Mouse (Mus musculus): ENCODE data around the gene Crybb1.

Gene Crybb1

DNA sequence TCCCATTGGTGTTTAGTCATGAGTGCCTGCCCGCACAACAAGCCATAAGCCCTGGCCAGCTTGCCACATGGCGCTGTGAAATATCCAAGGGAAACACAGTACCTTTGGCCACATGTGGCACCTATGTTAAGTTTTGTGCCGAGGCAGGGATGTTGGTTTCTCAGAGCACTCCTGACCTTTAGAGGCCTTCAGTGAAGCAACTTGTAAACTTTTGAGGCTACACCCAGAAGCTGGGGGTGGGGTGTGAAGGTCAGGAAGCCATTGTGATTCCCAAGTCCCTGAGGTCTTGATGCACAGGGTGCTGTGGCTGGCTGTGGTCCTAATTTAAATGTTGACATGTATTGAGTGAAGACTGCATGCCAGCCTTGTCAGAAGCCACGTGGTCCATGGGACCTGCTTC is 43.8 kb downstream of the Crybb1 start:
- no peaks in the 10 kb centered on the region for H3K9me3 ChIP-seq (ENCODE audit: low read length)
- H3K4me3 ChIP-seq (replicated peaks; ENCODE audit: low read length) = 0 out of 2 replicates have a peak overlapping the region, but pooled peaks have one; percentile 17
- H3K27me3 ChIP-seq (ENCODE audit: insufficient read depth, low read length) = no peaks in the 10 kb centered on the region
- H3K4me1 ChIP-seq (replicated peaks; ENCODE audit: low read depth, low read length) = peaks cover 90% of the 10 kb centered on the region
- H3K36me3 ChIP-seq (ENCODE audit: insufficient read depth, low read length) = peaks cover 30% of the 10 kb centered on the region
- TF ChIP-seq POU5F1 (IDR thresholded peaks at IDR 0.05; ENCODE audit: borderline replicate concordance, low read length) = no peak
- TF ChIP-seq CTCF (conservative IDR thresholded peaks at IDR 0.05; ENCODE audit: low read length) = no peak
- TF ChIP-seq NANOG (IDR thresholded peaks at IDR 0.05; ENCODE audit: borderline replicate concordance, low read length) = no peak

GRCm38 (mm10) chr5:112300112-112300511 is 44.5 kb downstream of the Crybb1 start:
- Histone ChIP-seq H3K4me3 (replicated peaks; ENCODE audit: low read length) (no peak overlapping the region), H3K36me3 (ENCODE audit: insufficient read depth, low read length) (peaks cover 37% of the 10 kb centered on the region), H3K4me1 (replicated peaks; ENCODE audit: low read depth, low read length) (peaks cover 90% of the 10 kb centered on the region), H3K9me3 (ENCODE audit: low read length) (no peaks in the 10 kb centered on the region), H3K27me3 (ENCODE audit: insufficient read depth, low read length) (no peaks in the 10 kb centered on the region)
- TF ChIP-seq CTCF (conservative IDR thresholded peaks at IDR 0.05; ENCODE audit: low read length) = no peak
- TF ChIP-seq NANOG (IDR thresholded peaks at IDR 0.05; ENCODE audit: borderline replicate concordance, low read length) = no peak
- no peak for TF ChIP-seq POU5F1 (IDR thresholded peaks at IDR 0.05; ENCODE audit: borderline replicate concordance, low read length)

- Histone ChIP-seq H3K4me1 (replicated peaks; ENCODE audit: low read depth, low read length) (peaks cover 90% of the 10 kb centered on the region), H3K27me3 (ENCODE audit: insufficient read depth, low read length) (no peaks in the 10 kb centered on the region), H3K9me3 (ENCODE audit: low read length) (no peaks in the 10 kb centered on the region), H3K36me3 (ENCODE audit: insufficient read depth, low read length) (peaks cover 43% of the 10 kb centered on the region), H3K4me3 (replicated peaks; ENCODE audit: low read length) (no peak overlapping the region)
- no peak for TF ChIP-seq NANOG (IDR thresholded peaks at IDR 0.05; ENCODE audit: borderline replicate concordance, low read length)
- no peak for TF ChIP-seq POU5F1 (IDR thresholded peaks at IDR 0.05; ENCODE audit: borderline replicate concordance, low read length)
- no peak for TF ChIP-seq CTCF (conservative IDR thresholded peaks at IDR 0.05; ENCODE audit: low read length)
Observed at GRCm38 (mm10) chr5:112300721-112301308, 45.2 kb downstream of the Crybb1 start.

GRCm38 (mm10) chr5:112301694-112302093 is 46.1 kb downstream of the Crybb1 start:
- no peaks in the 10 kb centered on the region for H3K27me3 ChIP-seq (ENCODE audit: insufficient read depth, low read length)
- H3K4me1 ChIP-seq (replicated peaks; ENCODE audit: low read depth, low read length) = peaks cover 91% of the 10 kb centered on the region
- no peak overlapping the region for H3K4me3 ChIP-seq (replicated peaks; ENCODE audit: low read length)
- TF ChIP-seq POU5F1 (IDR thresholded peaks at IDR 0.05; ENCODE audit: borderline replicate concordance, low read length) (no peak), NANOG (IDR thresholded peaks at IDR 0.05; ENCODE audit: borderline replicate concordance, low read length) (no peak), CTCF (conservative IDR thresholded peaks at IDR 0.05; ENCODE audit: low read length) (no peak)
- peaks cover 50% of the 10 kb centered on the region for H3K36me3 ChIP-seq (ENCODE audit: insufficient read depth, low read length)
- no peaks in the 10 kb centered on the region for H3K9me3 ChIP-seq (ENCODE audit: low read length)

DNA sequence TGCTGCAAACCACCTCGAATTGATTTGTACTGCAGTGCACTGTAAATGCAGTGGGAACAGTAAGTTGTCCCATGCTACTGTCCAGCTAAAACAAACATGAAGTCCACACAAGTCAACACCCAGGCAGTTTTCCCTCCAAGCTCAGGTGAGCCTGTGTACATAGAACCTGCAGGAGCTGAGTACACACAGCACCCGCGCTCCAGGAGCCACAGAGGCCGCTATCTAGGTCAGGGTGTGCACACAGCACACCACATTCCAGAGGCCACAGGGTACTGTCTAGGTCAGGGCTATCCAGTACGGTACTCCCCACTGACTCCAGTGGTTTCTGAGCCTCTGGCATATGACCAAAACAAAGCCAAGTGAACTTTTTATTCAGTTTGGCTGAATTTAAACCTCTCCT is 46.7 kb downstream of the Crybb1 start:
- no peak overlapping the region for H3K4me3 ChIP-seq (replicated peaks; ENCODE audit: low read length)
- no peaks in the 10 kb centered on the region for H3K9me3 ChIP-seq (ENCODE audit: low read length)
- H3K27me3 ChIP-seq (ENCODE audit: insufficient read depth, low read length) = no peaks in the 10 kb centered on the region
- peaks cover 91% of the 10 kb centered on the region for H3K4me1 ChIP-seq (replicated peaks; ENCODE audit: low read depth, low read length)
- TF ChIP-seq CTCF (conservative IDR thresholded peaks at IDR 0.05; ENCODE audit: low read length) (no peak), POU5F1 (IDR thresholded peaks at IDR 0.05; ENCODE audit: borderline replicate concordance, low read length) (no peak), NANOG (IDR thresholded peaks at IDR 0.05; ENCODE audit: borderline replicate concordance, low read length) (no peak)
- H3K36me3 ChIP-seq (ENCODE audit: insufficient read depth, low read length) = peaks cover 46% of the 10 kb centered on the region

GRCm38 (mm10) chr5:112305842-112306241 is 50.2 kb downstream of the Crybb1 start:
- Histone ChIP-seq H3K9me3 (ENCODE audit: low read length) (no peaks in the 10 kb centered on the region), H3K27me3 (ENCODE audit: insufficient read depth, low read length) (no peaks in the 10 kb centered on the region), H3K4me1 (replicated peaks; ENCODE audit: low read depth, low read length) (peaks cover 75% of the 10 kb centered on the region), H3K4me3 (replicated peaks; ENCODE audit: low read length) (no peak overlapping the region), H3K36me3 (ENCODE audit: insufficient read depth, low read length) (peaks cover 70% of the 10 kb centered on the region)
- no peak for TF ChIP-seq POU5F1 (IDR thresholded peaks at IDR 0.05; ENCODE audit: borderline replicate concordance, low read length)
- TF ChIP-seq NANOG (IDR thresholded peaks at IDR 0.05; ENCODE audit: borderline replicate concordance, low read length) = no peak
- no peak for TF ChIP-seq CTCF (conservative IDR thresholded peaks at IDR 0.05; ENCODE audit: low read length)

DNA sequence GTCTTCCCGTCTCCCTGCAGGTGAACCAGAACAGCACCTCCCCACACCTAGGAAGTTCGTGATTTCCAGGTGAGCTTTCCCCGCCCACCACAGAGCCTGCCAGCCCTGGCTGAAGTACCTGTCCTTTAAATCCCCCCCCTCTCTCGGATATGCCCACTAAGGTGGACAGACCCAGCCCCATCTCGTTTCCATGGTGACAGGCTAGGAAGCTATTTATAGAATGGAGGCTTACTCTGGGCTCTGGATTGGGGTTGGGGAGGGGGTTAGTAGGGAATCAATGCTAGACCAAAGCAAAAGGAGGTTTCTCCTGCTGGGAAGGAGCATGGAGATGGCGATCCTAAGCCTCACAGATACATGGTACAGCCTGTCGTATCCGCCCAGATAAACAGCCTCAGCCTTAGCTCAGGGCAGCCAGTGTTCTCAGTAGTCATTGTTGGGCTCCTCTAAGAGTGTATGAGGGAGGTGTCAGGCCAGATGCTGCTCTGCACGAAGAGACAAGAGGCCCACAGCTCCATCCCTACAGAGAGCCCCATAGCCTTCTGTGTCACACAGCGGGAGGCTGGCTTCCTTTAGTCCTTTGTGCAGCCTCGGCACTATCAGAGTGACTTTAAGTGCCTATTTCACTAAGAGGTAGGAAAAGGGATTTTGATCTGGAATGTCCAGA is 57.7 kb downstream of the Crybb1 start:
- Histone ChIP-seq H3K27me3 (ENCODE audit: insufficient read depth, low read length) (no peaks in the 10 kb centered on the region), H3K9me3 (ENCODE audit: low read length) (no peaks in the 10 kb centered on the region), H3K4me3 (replicated peaks; ENCODE audit: low read length) (no peak overlapping the region), H3K36me3 (ENCODE audit: insufficient read depth, low read length) (peaks cover 77% of the 10 kb centered on the region), H3K4me1 (replicated peaks; ENCODE audit: low read depth, low read length) (peaks cover 36% of the 10 kb centered on the region)
- TF ChIP-seq POU5F1 (IDR thresholded peaks at IDR 0.05; ENCODE audit: borderline replicate concordance, low read length) (no peak), CTCF (conservative IDR thresholded peaks at IDR 0.05; ENCODE audit: low read length) (no peak), NANOG (IDR thresholded peaks at IDR 0.05; ENCODE audit: borderline replicate concordance, low read length) (no peak)

DNA sequence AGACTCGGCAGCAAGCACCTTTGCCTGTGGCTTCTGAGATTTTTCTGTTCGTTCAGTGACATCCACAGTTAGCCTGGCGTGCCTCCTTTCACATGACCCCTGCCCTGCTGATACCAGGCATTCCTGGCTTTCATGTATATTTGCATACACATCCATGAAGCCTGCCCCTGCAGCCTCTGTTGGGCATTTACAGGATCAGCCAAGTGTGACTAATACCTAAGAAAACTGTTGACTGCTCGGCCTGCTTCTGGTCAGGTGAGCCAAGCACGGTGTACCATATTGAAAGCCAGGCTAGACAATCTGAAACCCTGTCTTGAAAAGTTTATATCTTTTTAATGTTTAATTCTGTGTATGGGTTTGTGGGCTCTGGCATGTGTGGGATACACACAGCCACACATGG is 60.9 kb downstream of the Crybb1 start:
- TF ChIP-seq NANOG (IDR thresholded peaks at IDR 0.05; ENCODE audit: borderline replicate concordance, low read length) (no peak), POU5F1 (IDR thresholded peaks at IDR 0.05; ENCODE audit: borderline replicate concordance, low read length) (no peak), CTCF (conservative IDR thresholded peaks at IDR 0.05; ENCODE audit: low read length) (no peak)
- Histone ChIP-seq H3K4me3 (replicated peaks; ENCODE audit: low read length) (no peak overlapping the region), H3K36me3 (ENCODE audit: insufficient read depth, low read length) (peaks cover 46% of the 10 kb centered on the region), H3K9me3 (ENCODE audit: low read length) (no peaks in the 10 kb centered on the region), H3K4me1 (replicated peaks; ENCODE audit: low read depth, low read length) (peaks cover 48% of the 10 kb centered on the region), H3K27me3 (ENCODE audit: insufficient read depth, low read length) (no peaks in the 10 kb centered on the region)
